Mouse (Mus musculus) brain, adult 2 months (tissue): ENCODE measurements around the gene Pax3.

ENCODE experiments used
- DNase-seq: peaks from one replicate; pipeline ENCODE4 v3.0.0; 2011; ENCODE audit warnings: low read depth, low spot score

Gene Pax3

GRCm38 (mm10) chr1:78198319-78198940 is 1.5 kb upstream of the Pax3 start:
- DNase-seq = no peak

- DNase-seq = no peak
These were observed 659 bp upstream of the Pax3 start for GRCm38 (mm10) chr1:78197351-78198234.

- DNase-seq = no peak
These were observed 892 bp downstream of the Pax3 start for GRCm38 (mm10) chr1:78195771-78196712.

- no peak for DNase-seq
These were observed 1.8 kb downstream of the Pax3 start for GRCm38 (mm10) chr1:78195145-78195544.

DNA sequence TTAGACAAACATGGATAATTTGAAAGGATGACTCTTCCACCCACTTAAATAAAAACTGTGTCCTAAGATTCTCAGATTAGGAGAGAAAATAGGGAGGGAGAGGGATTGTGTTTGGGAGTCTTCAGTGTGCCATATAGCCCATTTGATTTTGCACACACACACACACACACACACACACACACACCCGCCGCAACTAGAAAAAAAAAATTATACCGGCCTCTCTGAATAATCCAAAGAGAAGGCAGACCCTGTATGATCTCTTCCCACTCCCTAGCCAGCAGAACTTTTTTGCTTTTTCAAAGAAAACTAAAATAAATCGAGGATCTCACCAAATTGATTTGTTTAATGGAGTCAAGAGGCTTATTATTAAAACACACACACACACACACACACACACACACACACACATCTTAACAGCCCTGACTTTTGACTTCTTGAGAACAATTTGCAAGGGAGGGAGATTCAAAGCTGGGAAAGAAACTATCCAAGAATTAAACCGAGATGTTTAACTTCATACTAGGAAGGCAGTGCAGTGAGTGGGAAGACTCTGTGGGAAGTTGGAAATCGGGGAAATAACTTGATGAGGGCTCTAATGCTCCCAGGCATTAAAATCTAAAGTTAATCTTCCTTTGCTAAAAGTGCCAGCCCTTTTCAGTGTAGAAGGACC is 2.4 kb downstream of the Pax3 start:
- DNase-seq = no peak

DNA sequence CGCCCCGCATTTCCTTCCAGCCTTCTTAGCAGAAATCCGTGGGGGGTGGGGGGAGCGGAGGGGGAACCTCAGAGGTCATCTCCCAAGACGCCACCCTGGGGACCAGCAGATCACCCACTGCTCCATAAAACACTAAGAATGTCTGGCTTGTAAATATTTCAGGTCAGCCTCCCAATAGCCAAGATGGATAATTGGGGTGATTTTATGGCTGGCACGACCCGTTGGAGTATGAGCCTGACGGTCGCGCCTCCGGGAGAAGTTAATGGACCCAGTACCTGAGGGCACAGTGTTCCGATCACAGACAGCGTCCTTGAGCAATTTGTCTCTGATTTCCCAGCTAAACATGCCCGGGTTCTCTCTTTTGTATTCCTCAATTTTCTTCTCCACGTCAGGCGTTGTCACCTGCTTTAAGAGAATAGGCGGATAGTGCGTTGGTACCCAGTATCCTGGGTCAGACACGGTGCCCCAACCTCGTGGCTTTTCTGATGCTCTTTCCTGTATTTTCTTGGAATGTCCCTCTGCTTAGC is 3.4 kb downstream of the Pax3 start:
- no peak for DNase-seq

GRCm38 (mm10) chr1:78192746-78193464 is 4.0 kb downstream of the Pax3 start:
- DNase-seq = no peak

DNA sequence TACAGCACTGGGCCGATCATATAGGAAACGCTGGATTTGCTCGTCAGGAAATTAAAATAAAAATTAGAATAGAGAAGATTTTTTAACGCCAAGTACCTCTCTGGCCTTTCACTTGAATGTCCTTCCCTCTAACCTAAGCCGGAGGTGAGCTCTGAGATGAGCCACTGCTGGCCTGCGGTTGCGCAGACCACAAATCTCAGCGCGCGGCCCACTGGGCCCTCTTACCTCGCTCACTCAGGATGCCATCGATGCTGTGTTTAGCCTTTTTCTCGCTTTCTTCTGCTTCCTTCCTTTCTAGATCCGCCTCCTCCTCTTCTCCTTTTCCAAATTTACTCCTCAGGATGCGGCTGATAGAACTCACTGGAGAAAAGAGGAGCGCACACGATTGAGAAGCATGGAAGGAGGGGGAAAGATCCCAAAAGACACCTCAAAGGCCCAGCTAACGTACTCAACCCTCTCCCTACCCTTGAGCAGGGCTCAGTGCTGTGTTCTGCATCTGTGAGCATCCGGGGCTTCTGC is 4.7 kb downstream of the Pax3 start:
- DNase-seq = no peak

DNA sequence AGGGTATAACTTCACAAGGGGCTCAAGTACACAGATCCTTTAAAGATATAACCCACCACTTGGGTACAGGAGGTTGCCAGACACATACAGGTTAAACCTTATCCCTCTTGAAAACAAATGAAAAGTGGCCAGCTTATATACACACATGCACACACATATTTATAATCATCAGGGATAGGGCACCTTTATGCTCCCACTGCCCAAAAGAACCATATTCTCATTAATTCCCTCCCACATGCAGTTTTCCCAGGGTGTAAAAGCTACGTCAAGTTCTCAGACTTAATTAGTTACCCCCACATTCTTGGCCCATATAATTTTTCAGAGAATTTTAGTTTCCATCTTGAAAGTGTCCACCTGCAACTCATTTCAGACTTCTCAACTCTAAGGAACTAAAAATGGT is 5.2 kb downstream of the Pax3 start:
- no peak for DNase-seq

DNA sequence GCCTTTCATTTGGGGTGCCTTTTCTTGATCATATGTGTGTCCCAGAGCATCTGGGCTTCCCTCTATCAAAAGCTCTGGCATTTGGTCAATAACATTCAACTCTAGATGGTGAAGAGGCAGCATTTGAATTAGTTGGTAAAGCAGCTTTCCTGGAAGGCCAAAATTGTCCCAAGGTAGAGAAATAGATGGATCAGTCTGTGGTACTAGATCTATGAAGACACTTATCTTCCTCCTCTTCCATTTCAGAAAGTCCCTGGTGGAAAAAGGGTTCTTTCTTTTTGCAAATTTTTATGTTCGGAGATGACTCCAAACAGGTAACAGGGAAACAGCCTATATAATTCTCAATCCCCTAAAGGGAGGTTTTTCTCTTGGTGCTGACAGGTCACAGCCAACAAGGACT is 5.6 kb downstream of the Pax3 start:
- DNase-seq = no peak

GRCm38 (mm10) chr1:78190386-78191111 is 6.4 kb downstream of the Pax3 start:
- DNase-seq = no peak

GRCm38 (mm10) chr1:78189501-78190345 is 7.2 kb downstream of the Pax3 start:
- no peak for DNase-seq

- DNase-seq = no peak
These were observed 7.9 kb downstream of the Pax3 start for GRCm38 (mm10) chr1:78189016-78189415.

DNA sequence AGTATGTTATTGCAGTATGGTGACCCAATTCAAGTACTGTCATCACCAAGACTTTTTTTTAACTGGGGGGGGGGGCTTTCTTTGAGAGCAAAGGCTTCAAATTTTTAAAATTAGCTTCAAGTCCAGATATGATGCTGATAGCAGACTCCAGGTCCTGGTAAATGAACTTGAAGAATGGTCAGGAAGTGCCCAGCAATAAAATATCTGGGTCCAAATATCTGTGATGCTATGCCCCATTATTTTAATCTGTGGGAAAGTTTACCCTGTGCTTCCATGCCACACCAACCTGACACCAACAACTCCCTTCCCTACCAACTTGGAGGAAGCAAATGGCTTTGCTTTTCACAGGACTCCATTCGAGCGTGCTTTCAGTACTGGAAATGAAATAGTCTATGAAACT is 8.6 kb downstream of the Pax3 start:
- DNase-seq = no peak

- DNase-seq = no peak
These were observed 9.2 kb downstream of the Pax3 start for GRCm38 (mm10) chr1:78187788-78188173.

DNA sequence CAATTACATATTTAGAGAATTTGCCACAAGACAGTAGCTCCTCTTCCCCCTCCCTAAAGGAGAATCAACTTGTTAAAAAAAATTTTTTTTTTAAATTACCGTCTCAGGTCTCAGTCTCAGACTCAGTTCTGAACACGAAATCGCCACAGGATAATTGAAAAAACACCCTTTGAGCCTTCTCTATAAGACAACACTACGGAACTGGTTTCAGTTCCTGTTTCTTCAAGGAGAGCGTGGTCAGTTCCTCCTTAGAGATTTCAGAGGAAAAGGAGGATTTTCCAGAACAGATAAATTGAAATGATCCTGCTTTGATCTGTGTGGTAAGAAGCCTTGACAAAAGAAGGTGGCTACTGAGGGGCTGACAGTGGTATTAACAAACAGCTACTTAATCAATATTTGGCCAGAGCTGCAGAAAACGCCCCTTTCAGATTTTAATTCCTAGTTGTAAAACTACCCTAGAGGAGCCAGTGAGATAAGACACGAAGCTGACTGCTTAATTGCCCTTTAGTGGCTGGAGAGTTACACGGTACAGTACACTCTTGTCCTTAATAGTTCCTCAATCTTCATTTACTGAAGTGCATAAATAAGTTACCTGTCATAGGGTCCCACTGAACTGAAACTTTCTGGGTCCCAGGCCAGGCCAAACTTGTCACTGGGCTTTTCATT is 9.7 kb downstream of the Pax3 start:
- no peak for DNase-seq

- no peak for DNase-seq
These were observed 14.0 kb downstream of the Pax3 start for GRCm38 (mm10) chr1:78182954-78183353.

GRCm38 (mm10) chr1:78181882-78182281 is 15.1 kb downstream of the Pax3 start:
- DNase-seq = no peak
